Mouse (Mus musculus) CH12.LX (cell line): ENCODE data around the gene Stag1. TPM values are rescaled to one million over a fixed set of nuclear protein-coding genes. Genes with fewer than 3 reads are reported as not detected.

Experiments
- DNase-seq: peaks from one replicate; pipeline ENCODE4 v3.0.0-alpha.2; 2013; ENCODE audit errors: extremely low read depth
- H3K27ac ChIP-seq: 2 replicates; pipeline ENCODE4 v1.5.1; 2012; ENCODE audit warnings: low read depth, mild to moderate bottlenecking, control low read depth, moderate library complexity; ENCODE audit not compliant: insufficient read depth
- H3K27me3 ChIP-seq: replicated peaks from 2 replicates; pipeline ENCODE3; 2012; ENCODE audit warnings: inconsistent platforms
- H3K36me3 ChIP-seq, 2 experiments: replicated peaks in 1 of 2; 2 replicates each; pipeline versions ENCODE3 to v1.6.1; 2012; ENCODE audit warnings: inconsistent platforms in 1 of 2, low read length in 1 of 2, mild to moderate bottlenecking in 1 of 2, mixed read lengths in 1 of 2, moderate library complexity in 1 of 2; ENCODE audit not compliant: control insufficient read depth in 1 of 2, insufficient read depth in 1 of 2
- H3K4me1 ChIP-seq, 2 experiments: 2 replicates each; pipeline ENCODE4 v1.6.1; 2012; ENCODE audit warnings: inconsistent platforms in 1 of 2, moderate library complexity in 1 of 2; ENCODE audit not compliant: insufficient read depth in 2 of 2, control insufficient read depth in 1 of 2
- H3K4me2 ChIP-seq: 2 replicates; pipeline ENCODE4 v1.6.1; 2012; ENCODE audit warnings: low read depth, mild to moderate bottlenecking, control low read depth; ENCODE audit not compliant: poor library complexity, insufficient read depth, severe bottlenecking
- H3K4me3 ChIP-seq, 3 experiments: fragments of 150-350 bp in 1 of 3; sonication (generic) in 1 of 3; replicated peaks in 1 of 3; 2 replicates each; pipeline versions ENCODE3 to v1.5.1; 2011 to 2012; ENCODE audit warnings: low read depth in 2 of 3, low read length in 2 of 3, mild to moderate bottlenecking in 2 of 3, moderate library complexity in 2 of 3, control low read depth in 1 of 3, improper control_type of control experiment in 1 of 3, inconsistent platforms in 1 of 3, mixed read lengths in 1 of 3; ENCODE audit not compliant: poor library complexity in 1 of 3
- H3K79me2 ChIP-seq: replicated peaks from 2 replicates; pipeline ENCODE4 v1.6.1; 2012; ENCODE audit warnings: mild to moderate bottlenecking, moderate library complexity; ENCODE audit not compliant: control insufficient read depth, poor library complexity, insufficient read depth, severe bottlenecking; ENCODE audit errors: extremely low read depth
- H3K9ac ChIP-seq: 2 replicates; pipeline ENCODE4 v1.6.1; 2012; ENCODE audit warnings: low read depth, mild to moderate bottlenecking, control low read depth, moderate library complexity; ENCODE audit not compliant: insufficient read depth
- H3K9me3 ChIP-seq: replicated peaks from 2 replicates; pipeline ENCODE3; 2012; ENCODE audit warnings: low read length, inconsistent platforms, mixed read lengths
- CHD1 ChIP-seq: IDR thresholded peaks from 2 replicates; pipeline ENCODE4 v1.6.1; 2012; ENCODE audit warnings: low read depth, low read length, improper control_type of control experiment, inconsistent platforms
- CTCF ChIP-seq, 2 experiments: IDR thresholded peaks in 1 of 2; conservative IDR thresholded peaks in 1 of 2; 2 replicates each; pipeline ENCODE4 v1.5.1; 2011 to 2012; ENCODE audit warnings: low read depth in 2 of 2, low read length in 2 of 2, improper control_type of control experiment in 1 of 2, inconsistent platforms in 1 of 2, mild to moderate bottlenecking in 1 of 2, moderate library complexity in 1 of 2
- ELF1 ChIP-seq: IDR thresholded peaks from 2 replicates; pipeline ENCODE4 v1.6.1; 2014; ENCODE audit warnings: low read depth, mild to moderate bottlenecking, inconsistent platforms, low read length, improper control_type of control experiment
- EP300 ChIP-seq: IDR thresholded peaks from 2 replicates; pipeline ENCODE4 v1.6.1; 2011; ENCODE audit warnings: low read length, improper control_type of control experiment
- ETS1 ChIP-seq: conservative IDR thresholded peaks from 2 replicates; pipeline ENCODE4 v1.6.1; 2012; ENCODE audit warnings: low read depth, mild to moderate bottlenecking, inconsistent platforms, low read length, improper control_type of control experiment, moderate library complexity
- HCFC1 ChIP-seq: IDR thresholded peaks from 2 replicates; pipeline ENCODE4 v1.6.1; 2012; ENCODE audit warnings: low read depth, mild to moderate bottlenecking, inconsistent platforms, low read length, improper control_type of control experiment
- MAFK ChIP-seq: IDR thresholded peaks from 2 replicates; pipeline ENCODE4 v1.6.1; 2011; ENCODE audit warnings: low read length, improper control_type of control experiment; ENCODE audit not compliant: insufficient replicate concordance
- MAX ChIP-seq: IDR thresholded peaks from 2 replicates; pipeline ENCODE4 v1.6.1; 2011; ENCODE audit warnings: low read length, improper control_type of control experiment
- MEF2A ChIP-seq: IDR thresholded peaks from 2 replicates; pipeline ENCODE4 v1.6.1; 2014; ENCODE audit warnings: low read depth, mild to moderate bottlenecking, inconsistent platforms, low read length, improper control_type of control experiment, borderline replicate concordance
- MYC ChIP-seq: IDR thresholded peaks from 2 replicates; pipeline ENCODE4 v1.6.1; 2011; ENCODE audit warnings: low read depth, mild to moderate bottlenecking, improper control_type of control experiment, low read length
- PAX5 ChIP-seq: IDR thresholded peaks from 2 replicates; pipeline ENCODE4 v1.6.1; 2012; ENCODE audit warnings: low read length, inconsistent platforms, mixed read lengths
- POLR2A ChIP-seq: IDR thresholded peaks from 2 replicates; pipeline ENCODE4 v1.6.1; 2011; ENCODE audit warnings: low read depth, mild to moderate bottlenecking, improper control_type of control experiment, low read length
- POLR2AphosphoS2 ChIP-seq: IDR thresholded peaks from 2 replicates; pipeline ENCODE4 v1.6.1; 2011; ENCODE audit warnings: low read depth, low read length, improper control_type of control experiment
- RAD21 ChIP-seq: IDR thresholded peaks from 2 replicates; pipeline ENCODE4 v1.6.1; 2011; ENCODE audit warnings: low read depth, mild to moderate bottlenecking, low read length, improper control_type of control experiment, moderate library complexity
- RCOR1 ChIP-seq: conservative IDR thresholded peaks from 2 replicates; pipeline ENCODE4 v1.6.1; 2012; ENCODE audit warnings: low read depth, mild to moderate bottlenecking, inconsistent platforms, low read length, improper control_type of control experiment
- SIN3A ChIP-seq: IDR thresholded peaks from 2 replicates; pipeline ENCODE4 v1.6.1; 2012; ENCODE audit warnings: low read length, improper control_type of control experiment, inconsistent platforms
- TBP ChIP-seq: conservative IDR thresholded peaks from 2 replicates; pipeline ENCODE4 v1.6.1; 2011; ENCODE audit warnings: low read depth, low read length, improper control_type of control experiment
- TCF12 ChIP-seq: IDR thresholded peaks from 2 replicates; pipeline ENCODE4 v1.6.1; 2014; ENCODE audit warnings: low read depth, mild to moderate bottlenecking, inconsistent platforms, low read length, improper control_type of control experiment
- UBTF ChIP-seq: IDR thresholded peaks from 2 replicates; pipeline ENCODE4 v1.6.1; 2012; ENCODE audit warnings: low read depth, mild to moderate bottlenecking, inconsistent platforms, low read length, improper control_type of control experiment, moderate library complexity
- USF1 ChIP-seq: IDR thresholded peaks from 2 replicates; pipeline ENCODE4 v1.6.1; 2014; ENCODE audit warnings: low read depth, mild to moderate bottlenecking, inconsistent platforms, low read length, improper control_type of control experiment
- ZC3H11A ChIP-seq: IDR thresholded peaks from 2 replicates; pipeline ENCODE4 v1.6.1; 2012; ENCODE audit warnings: low read depth, mild to moderate bottlenecking, inconsistent platforms, low read length, improper control_type of control experiment
- ZMIZ1 ChIP-seq: IDR thresholded peaks from 2 replicates; pipeline ENCODE4 v1.6.1; 2012; ENCODE audit warnings: low read depth, mild to moderate bottlenecking, inconsistent platforms, low read length, improper control_type of control experiment
- ZNF384 ChIP-seq: IDR thresholded peaks from 2 replicates; pipeline ENCODE4 v1.6.1; 2012; ENCODE audit warnings: low read depth, low read length, improper control_type of control experiment, inconsistent platforms
- dilution Hi-C: fragments of 300-500 bp; cut with MboI; formaldehyde crosslinking; loops from 2 replicates; pipeline ENCODE4 v1.14.3; 2020; ENCODE audit warnings: low sequenced_read_pairs; ENCODE audit not compliant: extremely low pct_unique_long_range_greater_than_20kb, extremely low pct_ligation_motif_present
- in situ Hi-C: fragments of 300-500 bp; cut with MboI; formaldehyde crosslinking; loops from 3 replicates; pipeline ENCODE4 v1.14.3; 2019; ENCODE audit warnings: low sequenced_read_pairs, low pct_ligation_motif_present, low pct_unique_long_range_greater_than_20kb, mixed read lengths
- polyA plus RNA-seq: library from polyadenylated mRNA; unstranded; fragments of >175 nt; gene quantifications from 2 replicates; pipeline ENCODE4 v1.2.1, GENCODE M21; 2012; ENCODE audit warnings: low read depth; ENCODE audit not compliant: insufficient read length
- total RNA-seq, 2 experiments: library from RNA; depleted of rRNA; stranded (reverse); fragments of 300-350 nt in 1 of 2; fragments of >200 nt in 1 of 2; gene quantifications; 2 replicates each; pipeline ENCODE4 v1.2.3; 2012 to 2014

Stag1 gene
- total and polyA plus RNA-seq, 3 experiments: 24.5 to 45.9 (median 33.7) TPM

GRCm38 (mm10) chr9:100590462-100590861 is 7.1 kb upstream of the Stag1 start:
- DNase-seq: no peak
- Histone ChIP-seq H3K9ac (no peak overlapping the region), H3K4me3 (no peak overlapping the region), H3K9me3 (no peaks in the 10 kb centered on the region), H3K27me3 (no peaks in the 10 kb centered on the region), H3K4me2 (no peak overlapping the region), H3K4me1 (no peaks in the 10 kb centered on the region), H3K79me2 (no peaks in the 10 kb centered on the region), H3K36me3 (no peaks in the 10 kb centered on the region), H3K27ac (no peak overlapping the region)
- dilution Hi-C loops (no loop called here), in situ Hi-C loops (no loop called here)
- TF ChIP-seq CTCF (conservative IDR thresholded peaks at IDR 0.05 in 1 of 2, IDR thresholded peaks at IDR 0.05 in 1 of 2; ENCODE audit: low read depth in 2 of 2, low read length in 2 of 2) (no peak), MAX (no peak), EP300 (no peak), POLR2AphosphoS2 (no peak), ZNF384 (no peak), UBTF (no peak), ETS1 (no peak), TBP (no peak), ELF1 (no peak), ZMIZ1 (no peak), HCFC1 (no peak), RAD21 (no peak), USF1 (no peak), MYC (no peak)

GRCm38 (mm10) chr9:100596317-100596716 is 1.3 kb upstream of the Stag1 start:
- H3K79me2 ChIP-seq: no peaks in the 10 kb centered on the region
- no peaks in the 10 kb centered on the region for H3K4me1 ChIP-seq
- no peak overlapping the region for H3K4me2 ChIP-seq
- TF ChIP-seq SIN3A (no peak), HCFC1 (no peak), ZC3H11A (no peak), ZMIZ1 (no peak), RAD21 (no peak), RCOR1 (no peak), TBP (no peak), TCF12 (no peak), UBTF (no peak), MEF2A (no peak), MAFK (no peak), CHD1 (no peak), POLR2A (no peak), PAX5 (no peak), ETS1 (no peak)
- no peak overlapping the region for H3K27ac ChIP-seq
- H3K9ac ChIP-seq: no peak overlapping the region
- in situ Hi-C loops: no loop called here
- dilution Hi-C loops: no loop called here
- H3K4me3 ChIP-seq: no peak overlapping the region
- peak; percentile 22 for DNase-seq
- no peaks in the 10 kb centered on the region for H3K36me3 ChIP-seq
- H3K27me3 ChIP-seq: no peaks in the 10 kb centered on the region
- no peaks in the 10 kb centered on the region for H3K9me3 ChIP-seq
